Mouse (Mus musculus): ENCODE measurements at regions not wholly inside any gene's neighbourhood (a gene's known extent, or its start where the extent isn't known, plus 50 kb on each side); places are given as distances from the start of the nearest gene placed in this dataset.

DNA sequence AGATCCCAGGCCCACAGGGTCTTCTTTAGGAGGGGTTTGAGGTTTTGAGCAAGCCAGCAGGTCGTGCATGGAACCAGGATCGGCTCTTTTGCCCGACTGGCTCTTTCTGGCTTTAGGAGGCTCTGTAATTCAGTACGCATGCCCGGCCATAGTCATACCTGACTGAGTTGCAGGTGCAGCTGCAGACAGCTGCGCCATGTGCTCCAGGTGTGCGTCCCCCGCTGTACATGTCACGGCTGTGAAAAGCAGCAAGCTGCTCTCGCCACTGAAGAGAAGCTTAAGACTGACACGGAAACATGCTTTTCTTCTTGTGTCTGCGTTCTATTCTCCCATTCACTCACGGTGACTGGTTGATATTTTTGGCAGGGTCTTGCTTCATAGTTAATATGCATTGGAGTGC, 123.2 kb upstream of the Satb1 start:
- in situ Hi-C loops (cut with MboI; ENCODE audit: low pct_ligation_motif_present, low pct_unique_long_range_greater_than_20kb, low sequenced_read_pairs), result no loop called here
- TF ChIP-seq MAX (IDR thresholded peaks at IDR 0.05; ENCODE audit: low read length) (no peak), ZNF384 (IDR thresholded peaks at IDR 0.05; ENCODE audit: low read depth, low read length) (no peak), MAFK (IDR thresholded peaks at IDR 0.05; ENCODE audit: insufficient replicate concordance, low read length) (no peak), JUN (IDR thresholded peaks at IDR 0.05; ENCODE audit: insufficient read depth, low read depth, low read length) (no peak), GABPA (IDR thresholded peaks at IDR 0.05; ENCODE audit: insufficient replicate concordance, low read depth, low read length) (no peak)
- H3K4me3 ChIP-seq (replicated peaks in 1 of 3; ENCODE audit: low read depth in 2 of 3, low read length in 2 of 3, poor library complexity in 1 of 3), result no peak overlapping the region
- H3K9ac ChIP-seq (ENCODE audit: insufficient read depth, low read depth), result no peak overlapping the region
- DNase-seq (ENCODE audit: extremely low read depth), result no peak
- H3K79me2 ChIP-seq (replicated peaks; ENCODE audit: control insufficient read depth, extremely low read depth, insufficient read depth, poor library complexity, severe bottlenecking), result no peaks in the 10 kb centered on the region
- H3K4me1 ChIP-seq (ENCODE audit: control insufficient read depth in 1 of 2, insufficient read depth in 2 of 2), result no peaks in the 10 kb centered on the region
- dilution Hi-C loops (cut with MboI; ENCODE audit: extremely low pct_ligation_motif_present, extremely low pct_unique_long_range_greater_than_20kb, low sequenced_read_pairs), result no loop called here
- H3K4me2 ChIP-seq (ENCODE audit: insufficient read depth, low read depth, poor library complexity, severe bottlenecking), result no peak overlapping the region
- no peaks in the 10 kb centered on the region for H3K36me3 ChIP-seq (replicated peaks in 1 of 2; ENCODE audit: control insufficient read depth in 1 of 2, insufficient read depth in 1 of 2, low read length in 1 of 2)
- H3K27me3 ChIP-seq (replicated peaks), result no peaks in the 10 kb centered on the region
- peaks cover 48% of the 10 kb centered on the region for H3K9me3 ChIP-seq (replicated peaks; ENCODE audit: low read length)
- no peak overlapping the region for H3K27ac ChIP-seq (ENCODE audit: insufficient read depth, low read depth)

- Histone ChIP-seq H3K9me3 (replicated peaks; ENCODE audit: low read length) (peaks cover 45% of the 10 kb centered on the region), H3K79me2 (replicated peaks; ENCODE audit: control insufficient read depth, extremely low read depth, insufficient read depth, poor library complexity, severe bottlenecking) (no peaks in the 10 kb centered on the region), H3K27ac (ENCODE audit: insufficient read depth, low read depth) (no peak overlapping the region), H3K4me1 (ENCODE audit: control insufficient read depth in 1 of 2, insufficient read depth in 2 of 2) (no peaks in the 10 kb centered on the region), H3K36me3 (replicated peaks in 1 of 2; ENCODE audit: control insufficient read depth in 1 of 2, insufficient read depth in 1 of 2, low read length in 1 of 2) (no peaks in the 10 kb centered on the region), H3K27me3 (replicated peaks) (no peaks in the 10 kb centered on the region), H3K9ac (ENCODE audit: insufficient read depth, low read depth) (no peak overlapping the region), H3K4me2 (ENCODE audit: insufficient read depth, low read depth, poor library complexity, severe bottlenecking) (no peak overlapping the region), H3K4me3 (replicated peaks in 1 of 3; ENCODE audit: low read depth in 2 of 3, low read length in 2 of 3, poor library complexity in 1 of 3) (no peak overlapping the region)
- TF ChIP-seq PAX5 (IDR thresholded peaks at IDR 0.05; ENCODE audit: low read length) (no peak), JUND (conservative IDR thresholded peaks at IDR 0.05; ENCODE audit: low read depth, low read length) (no peak), RCOR1 (conservative IDR thresholded peaks at IDR 0.05; ENCODE audit: low read depth, low read length) (no peak), ZC3H11A (IDR thresholded peaks at IDR 0.05; ENCODE audit: low read depth, low read length) (no peak), EP300 (IDR thresholded peaks at IDR 0.05; ENCODE audit: low read length) (no peak), CHD1 (IDR thresholded peaks at IDR 0.05; ENCODE audit: low read depth, low read length) (no peak), NRF1 (IDR thresholded peaks at IDR 0.05; ENCODE audit: low read depth, low read length) (no peak), MXI1 (IDR thresholded peaks at IDR 0.05; ENCODE audit: low read depth, low read length) (no peak), HCFC1 (IDR thresholded peaks at IDR 0.05; ENCODE audit: low read depth, low read length) (no peak), USF2 (conservative IDR thresholded peaks at IDR 0.05; ENCODE audit: low read depth, low read length) (no peak), E2F4 (IDR thresholded peaks at IDR 0.05; ENCODE audit: insufficient replicate concordance, low read depth, low read length) (no peak), NELFE (IDR thresholded peaks at IDR 0.05; ENCODE audit: low read depth, low read length) (no peak)
- dilution Hi-C loops (cut with MboI; ENCODE audit: extremely low pct_ligation_motif_present, extremely low pct_unique_long_range_greater_than_20kb, low sequenced_read_pairs) (no loop called here), in situ Hi-C loops (cut with MboI; ENCODE audit: low pct_ligation_motif_present, low pct_unique_long_range_greater_than_20kb, low sequenced_read_pairs) (no loop called here)
- DNase-seq (ENCODE audit: extremely low read depth), result no peak
Measured at GRCm38 (mm10) chr17:51937707-51938106, 104.6 kb upstream of the Satb1 start.

All from CH12.LX (cell line).